Comparison of ENCODE assay signal across 10 mouse cellular contexts in genomic region chr19:15340305-15340983, GRCm38 (mm10).
A peak's percentile ranks its signal among the peaks of the same experiment; 100 is the strongest.
DNase-seq lines count a peak whose midpoint lies in the region; ATAC-seq and TF ChIP-seq lines count a peak whose summit lies in the region.
"Had no signal": no experiment of that assay in that cellular context is flagged by ENCODE, and none has a peak within 500 bp of the region (broad histone marks: within the 10 kb centered on the region; RNA-seq: fewer than 3 reads in every experiment).

No protein-coding gene starts in this region.

- peak; percentile 83 for ATAC-seq in hindbrain, postnatal 0 days

- DNase-seq in layer of hippocampus, postnatal 10 days (ENCODE audit: low spot score in 2 of 2) = peak; percentile 24 to 29
- DNase-seq in layer of hippocampus, adult 11-12 months (ENCODE audit: low spot score) = no peak
- peak; percentile 74 for DNase-seq in embryonic facial prominence, embryonic 10.5 days (ENCODE audit: low spot score)
- DNase-seq in hindbrain, postnatal 0 days (ENCODE audit: low spot score) = peak; percentile 51
- DNase-seq in retina, postnatal 1 day = peak; percentile 70
- DNase-seq in ovary, postnatal 10 days (ENCODE audit: low spot score) = no peak
- DNase-seq in cerebellum, postnatal 14 days = no peak
- DNase-seq in kidney, adult 2 months = no peak
- DNase-seq: thymus, postnatal 36 days had no signal

- 24% methylated on average over 19 of the region's 19 CpGs for WGBS in embryonic facial prominence, embryonic 10.5 days
- WGBS in hindbrain, postnatal 0 days = 18% methylated on average over 19 of the region's 19 CpGs
- WGBS in kidney, adult 2 months = 28% methylated on average over 19 of the region's 19 CpGs

- peak overlapping the region; percentile 37 for H3K4me3 ChIP-seq in embryonic facial prominence, embryonic 10.5 days
- H3K4me3 ChIP-seq in hindbrain, postnatal 0 days (ENCODE audit: low read length) = no peak overlapping the region
- H3K4me3 ChIP-seq in kidney, adult 2 months (ENCODE audit: insufficient read depth, low read depth, low read length) = no peak overlapping the region
- H3K4me3 ChIP-seq: myocyte had no signal

- peak overlapping the region; percentile 40 for H3K4me2 ChIP-seq in hindbrain, postnatal 0 days (ENCODE audit: low read depth, low read length)

- TF ChIP-seq POLR2A in kidney, adult 2 months (IDR thresholded peaks at IDR 0.05; ENCODE audit: low read depth, low read length) = no peak

- 0 out of 2 replicates have a peak overlapping the region, but pooled peaks have one; percentile 21 for H3K9ac ChIP-seq in hindbrain, postnatal 0 days (replicated peaks; ENCODE audit: low read length)

- peaks cover 16% of the 10 kb centered on the region for H3K4me1 ChIP-seq in embryonic facial prominence, embryonic 10.5 days
- peaks cover 5% of the 10 kb centered on the region; the same call in 1 of the 2 replicates for H3K4me1 ChIP-seq in hindbrain, postnatal 0 days (ENCODE audit: insufficient read depth, low read length)
- no peaks in the 10 kb centered on the region for H3K4me1 ChIP-seq in kidney, adult 2 months (ENCODE audit: control insufficient read depth, insufficient read depth, low read length)

- peak overlapping the region; percentile 54 for H3K27ac ChIP-seq in embryonic facial prominence, embryonic 10.5 days (replicated peaks)
- H3K27ac ChIP-seq in hindbrain, postnatal 0 days = no peak overlapping the region
- H3K27ac ChIP-seq in kidney, adult 2 months (ENCODE audit: insufficient read depth, low read depth, low read length) = no peak overlapping the region

- no peaks in the 10 kb centered on the region for H3K36me3 ChIP-seq in embryonic facial prominence, embryonic 10.5 days (replicated peaks)
- no peaks in the 10 kb centered on the region for H3K36me3 ChIP-seq in hindbrain, postnatal 0 days (ENCODE audit: insufficient read depth, low read length)
- H3K36me3 ChIP-seq in kidney, adult 2 months (ENCODE audit: control insufficient read depth, insufficient read depth, low read length) = no peaks in the 10 kb centered on the region

- no peak for TF ChIP-seq CTCF in hindbrain, postnatal 0 days (IDR thresholded peaks at IDR 0.05; ENCODE audit: low read depth)
- TF ChIP-seq CTCF in kidney, adult 2 months (conservative IDR thresholded peaks at IDR 0.05; ENCODE audit: insufficient read depth, insufficient read length, low read depth, low read length) = no peak

- H3K27me3 ChIP-seq in embryonic facial prominence, embryonic 10.5 days (replicated peaks; ENCODE audit: low read depth, poor library complexity, severe bottlenecking) = peaks cover 9% of the 10 kb centered on the region; the same call in 1 of the 2 replicates
- 0 out of 2 replicates have a peak, but pooled peaks cover 3% of the 10 kb centered on the region for H3K27me3 ChIP-seq in hindbrain, postnatal 0 days (ENCODE audit: insufficient read depth, low read length)
- H3K27me3 ChIP-seq in kidney, adult 2 months (replicated peaks; ENCODE audit: control insufficient read depth, insufficient read depth, low read length) = no peaks in the 10 kb centered on the region

- H3K9me3 ChIP-seq in embryonic facial prominence, embryonic 10.5 days = no peaks in the 10 kb centered on the region
- H3K9me3 ChIP-seq in hindbrain, postnatal 0 days (ENCODE audit: low read length) = no peaks in the 10 kb centered on the region

Comparison
In these comparisons a context has a peak if more than half of its experiments do, and no peak if none do; other contexts are left out.
1. DNase-seq: peak in layer of hippocampus, postnatal 10 days (2 of 2), embryonic facial prominence, embryonic 10.5 days (single experiment), hindbrain, postnatal 0 days (single experiment) and retina, postnatal 1 day (single experiment); none in layer of hippocampus, adult 11-12 months (single experiment), ovary, postnatal 10 days (single experiment), cerebellum, postnatal 14 days (0 of 2) and kidney, adult 2 months (single experiment).